Mouse (Mus musculus) B cell, adult (primary cell): ENCODE measurements around the gene Gprin3. TPM values are rescaled to one million over a fixed set of nuclear protein-coding genes. Genes with fewer than 3 reads are reported as not detected.

Experiments used
- total RNA-seq: library from RNA; stranded (reverse); gene quantifications from 4 replicates; pipeline ENCODE4 v1.2.4, GENCODE M21; 2023; ENCODE audit not compliant: inconsistent age

Gene Gprin3
- 0.13 to 0.19 TPM (median 0.18 TPM) in 4 replicates for total RNA-seq

DNA sequence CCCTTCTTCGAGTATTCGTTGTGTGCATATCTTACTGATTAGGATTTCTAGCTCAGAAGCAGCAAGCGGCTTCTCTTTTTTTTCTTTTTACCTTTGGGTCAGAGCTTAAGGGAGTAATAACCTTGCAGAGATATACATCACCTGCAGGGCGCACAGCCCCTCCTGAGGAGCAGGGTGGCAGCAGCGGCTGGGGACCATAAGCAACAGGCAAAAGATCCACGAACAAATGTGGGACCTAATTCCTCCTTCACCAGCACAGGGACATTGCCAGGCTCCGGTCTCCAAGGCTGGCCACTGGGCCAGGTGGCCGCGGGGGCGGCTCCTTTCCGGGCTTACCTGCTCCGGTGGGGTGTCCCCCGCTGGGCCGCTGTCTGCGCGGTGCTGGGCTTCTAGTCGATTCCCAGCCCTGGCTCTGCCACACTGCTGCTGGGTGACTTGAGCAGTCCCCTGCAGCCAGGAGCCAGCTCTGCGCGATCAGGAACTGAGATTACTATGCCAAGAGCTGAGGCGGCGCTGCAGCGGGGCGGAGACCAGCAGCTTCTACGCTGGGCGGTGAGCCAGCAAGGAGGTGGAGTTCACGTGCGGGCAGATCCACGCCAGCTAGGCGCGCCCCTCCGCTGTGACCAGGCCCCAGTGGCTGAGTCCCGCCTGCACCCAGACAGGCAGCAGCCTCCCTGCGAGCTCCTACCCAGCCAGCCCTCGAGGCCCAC, at the start of gene Gprin3:
Gprin3 (minus strand) TSS at position 471 of the 710 bp plus-strand sequence.

Other genes starting within 250 kb of the Gprin3 start
- gene Tigd2, start 217.4 kb downstream of the Gprin3 start, total RNA-seq, result 42.6 to 45.6 TPM (median 42.7 TPM) in 4 replicates